Mouse (Mus musculus) hindlimb bud, embryonic 11.5 days (tissue): Measurements from ENCODE around the gene Cobll1.
A peak's percentile ranks its signal among the peaks of the same experiment; 100 is the strongest.
"Not testable (repeated sequence)": the region's sequence is repeated elsewhere in the genome, so short reads cannot be mapped to it uniquely, and the experiment has no call there.

Source experiments
- DNase-seq: peaks from one replicate; pipeline ENCODE4 v3.0.0-alpha.2; 2012; ENCODE audit warnings: low read depth, low spot score; ENCODE audit errors: extremely low spot score

Cobll1 gene

DNA sequence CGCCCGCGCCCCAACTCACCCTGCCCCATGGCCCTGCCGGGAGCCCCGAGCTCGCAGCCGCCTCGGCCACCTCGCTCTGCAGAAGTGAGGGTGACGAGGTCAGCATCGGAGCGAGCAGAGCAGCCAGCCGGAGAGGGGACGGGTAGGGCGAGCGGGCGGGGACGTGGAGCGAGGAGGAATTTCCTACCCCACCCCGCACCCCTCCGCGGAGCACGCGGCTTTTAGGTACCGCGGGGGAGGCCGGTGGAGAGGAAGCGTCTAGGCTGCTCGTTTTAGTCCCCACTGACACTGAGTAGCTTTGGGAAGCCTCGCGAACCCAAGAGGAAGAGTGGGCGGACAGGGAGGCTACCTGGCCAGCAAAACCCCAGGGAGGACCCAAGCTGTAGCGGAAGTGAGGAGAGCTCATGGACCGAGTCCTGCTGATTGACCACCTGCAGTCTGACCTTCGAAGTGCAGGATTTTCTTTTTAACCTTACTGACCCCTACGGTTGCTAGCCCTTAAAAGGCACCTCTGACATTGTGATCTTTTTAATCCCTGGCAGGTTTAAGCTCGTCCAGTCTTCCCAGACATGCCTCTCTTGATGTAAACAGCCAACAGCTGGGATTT lies at the start of gene Cobll1:
Cobll1 (minus strand) TSS at position 440 of the 607 bp plus-strand sequence.
- peak; percentile 69 for DNase-seq

DNA sequence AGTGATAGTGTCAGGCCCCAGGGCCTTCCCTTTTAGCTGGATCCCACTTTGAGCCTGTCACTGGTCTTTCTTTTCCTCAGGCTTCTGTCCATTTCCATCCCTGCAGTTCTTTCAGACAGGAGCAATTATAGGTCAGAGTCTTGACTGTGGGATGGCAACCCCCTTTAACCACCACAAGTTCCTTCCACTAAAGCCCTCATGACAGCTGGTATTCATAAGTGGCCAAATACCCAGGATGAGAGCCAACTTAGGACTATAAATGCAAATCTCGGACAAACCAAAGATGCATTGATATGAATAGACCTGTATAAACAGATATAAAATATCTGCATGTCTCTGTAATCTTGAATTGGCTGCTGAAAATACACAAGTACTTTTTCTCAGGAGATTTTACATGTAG lies 49.5 kb upstream of the Cobll1 start:
- DNase-seq = no peak

GRCm38 (mm10) chr2:65285380-65285779 lies 46.2 kb upstream of the Cobll1 start:
- no peak for DNase-seq

GRCm38 (mm10) chr2:65282979-65283378 lies 43.8 kb upstream of the Cobll1 start:
- no peak for DNase-seq

DNA sequence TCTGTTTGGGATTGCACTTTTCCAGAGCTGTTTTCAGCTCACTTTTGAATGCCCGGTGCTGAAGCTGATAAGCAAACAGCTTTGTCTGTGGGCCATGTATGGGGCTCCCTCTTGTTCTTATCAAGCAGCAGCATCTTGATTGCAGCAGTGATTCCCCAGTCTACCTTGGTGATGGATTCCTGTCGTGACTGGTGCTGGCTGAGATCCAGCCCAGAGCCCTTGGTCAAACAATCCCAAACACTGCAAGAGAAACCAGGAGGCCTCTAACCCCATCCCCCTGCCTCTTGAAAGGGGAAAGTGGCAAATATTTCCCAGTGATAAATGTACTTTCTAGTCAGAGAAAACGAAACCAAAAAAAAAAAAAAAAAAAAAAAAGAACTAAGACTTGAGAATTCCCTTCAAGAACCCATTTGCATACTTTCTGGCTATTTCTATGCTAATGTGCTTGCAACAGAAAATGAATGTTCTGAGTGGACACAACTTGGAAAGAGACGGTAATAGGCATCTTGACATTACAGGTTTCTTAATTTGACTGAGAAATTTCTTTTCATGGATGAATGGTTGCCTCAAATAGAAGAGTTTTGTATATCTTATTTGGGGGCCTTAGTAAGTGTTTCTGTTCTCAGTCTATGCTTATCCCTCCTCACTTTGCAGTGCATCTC lies 40.0 kb upstream of the Cobll1 start:
- no peak for DNase-seq

GRCm38 (mm10) chr2:65275443-65276061 lies 36.3 kb upstream of the Cobll1 start:
- no peak for DNase-seq

- DNase-seq = no peak
Measured at GRCm38 (mm10) chr2:65273910-65274309, 34.7 kb upstream of the Cobll1 start.

GRCm38 (mm10) chr2:65268731-65269130 lies 29.5 kb upstream of the Cobll1 start:
- no peak for DNase-seq

- DNase-seq = no peak
Measured at GRCm38 (mm10) chr2:65267834-65268233, 28.6 kb upstream of the Cobll1 start.

DNA sequence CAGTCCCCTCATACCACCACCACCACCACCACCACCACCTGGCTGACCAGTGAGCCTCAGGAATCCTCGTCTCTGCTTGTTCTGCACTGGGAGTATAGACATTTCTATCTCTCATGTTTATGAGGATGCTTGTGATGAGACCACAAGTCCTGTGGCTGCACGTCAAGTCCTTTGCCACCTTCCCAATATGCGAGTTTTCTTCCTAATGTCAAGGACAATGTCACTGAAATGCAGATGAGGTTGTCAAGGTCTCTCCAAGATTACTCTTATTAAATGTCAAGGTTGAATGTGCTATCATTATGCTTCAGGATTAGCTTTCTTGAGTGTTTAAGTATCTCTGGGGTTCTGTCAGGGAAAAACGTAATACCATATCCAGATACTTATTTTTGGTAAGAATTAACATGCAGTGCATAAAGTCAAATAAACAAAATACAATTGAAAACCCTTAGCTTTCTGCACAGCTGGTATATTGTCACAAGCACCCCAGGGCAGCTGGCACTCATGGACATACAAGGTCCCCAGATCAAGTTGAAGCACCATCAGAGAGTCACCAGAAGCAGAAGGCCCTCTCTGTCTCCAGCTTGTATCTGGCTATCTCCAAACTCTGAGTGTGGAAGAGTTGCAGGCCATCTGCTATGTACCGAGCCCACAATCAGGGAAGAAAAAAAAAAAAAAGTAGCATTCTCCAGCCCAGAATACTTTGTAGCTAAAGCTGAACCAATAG lies 27.5 kb upstream of the Cobll1 start:
- DNase-seq = no peak

DNA sequence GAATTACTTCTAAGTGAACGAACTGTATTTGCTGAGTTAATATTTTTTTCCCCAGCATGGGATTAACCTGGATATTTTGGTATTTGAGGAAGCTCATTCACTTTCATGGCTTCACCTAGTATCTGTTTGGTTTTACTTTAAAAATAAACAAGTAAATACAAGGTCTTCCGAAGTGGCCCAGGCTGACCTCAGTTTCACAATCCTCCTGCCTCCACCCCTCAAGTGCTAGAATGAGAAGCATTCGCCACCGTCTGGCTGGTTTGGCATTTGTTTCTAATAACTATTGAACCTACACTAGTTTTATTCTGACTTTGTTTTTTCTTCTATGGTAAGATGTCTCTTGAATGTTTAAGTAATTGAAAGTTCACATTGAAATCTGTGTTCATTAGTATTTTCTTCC lies 23.0 kb upstream of the Cobll1 start:
- DNase-seq = no peak

DNA sequence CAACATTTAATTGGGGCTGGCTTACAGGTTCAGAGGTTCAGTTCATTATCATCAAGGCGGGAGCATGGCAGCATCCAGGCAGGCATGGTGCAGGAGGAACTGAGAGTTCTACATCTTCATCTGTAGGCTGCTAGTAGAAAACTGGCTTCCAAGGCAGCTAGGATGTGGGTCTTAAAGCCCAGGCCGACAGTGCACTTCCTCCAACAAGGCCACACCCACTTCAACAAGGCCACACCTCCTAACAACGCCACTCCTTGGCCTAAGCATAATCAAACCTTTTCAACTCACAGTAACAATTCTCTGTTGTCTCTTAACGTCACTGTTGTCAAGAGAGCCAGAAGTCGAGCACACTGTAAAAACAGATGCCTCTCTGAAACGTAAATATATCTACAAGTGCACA lies 21.6 kb upstream of the Cobll1 start:
- DNase-seq = not testable (repeated sequence)

GRCm38 (mm10) chr2:65260400-65260799 lies 21.2 kb upstream of the Cobll1 start:
- no peak for DNase-seq

GRCm38 (mm10) chr2:65257446-65257845 lies 18.2 kb upstream of the Cobll1 start:
- DNase-seq = no peak

DNA sequence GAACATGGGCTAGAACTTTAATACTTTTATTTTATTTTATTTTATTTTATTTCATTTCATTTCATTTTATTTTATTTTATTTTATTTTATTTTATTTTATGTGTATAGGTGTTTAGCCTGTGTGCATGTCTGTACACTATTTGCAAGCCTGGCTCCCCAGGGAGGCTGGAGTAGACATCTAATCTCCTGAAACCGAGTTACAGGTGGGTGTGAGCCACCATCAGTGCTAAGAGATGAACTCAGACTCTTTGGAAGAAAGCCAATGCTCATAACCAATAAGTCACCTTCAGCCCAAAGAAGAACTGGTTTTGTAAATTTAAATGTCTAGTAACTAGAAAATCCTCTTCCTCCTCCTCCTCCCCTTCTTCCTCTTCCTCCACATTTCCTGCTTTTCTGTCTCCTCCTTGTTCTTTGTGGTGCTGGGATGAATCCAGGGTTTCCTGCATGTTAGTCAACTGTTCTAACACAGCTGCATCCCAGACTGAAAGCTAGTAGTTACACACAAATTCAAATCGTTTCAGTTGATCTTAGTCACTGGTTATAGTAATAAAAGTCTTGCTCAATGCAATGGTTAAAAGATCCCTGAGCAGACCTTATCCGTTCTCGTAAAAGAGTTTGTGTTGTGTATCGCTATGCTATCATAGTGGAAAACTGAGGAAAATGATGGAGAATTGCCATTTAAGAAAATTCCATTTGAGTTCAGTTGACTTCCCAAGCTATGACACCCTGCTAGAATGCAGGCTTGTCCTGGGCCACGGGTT lies 17.5 kb upstream of the Cobll1 start:
- DNase-seq = no peak

GRCm38 (mm10) chr2:65250589-65251104 lies 11.4 kb upstream of the Cobll1 start:
- no peak for DNase-seq

- DNase-seq = no peak
Measured at GRCm38 (mm10) chr2:65249575-65249974, 10.4 kb upstream of the Cobll1 start.

GRCm38 (mm10) chr2:65240173-65240745 lies 1.1 kb upstream of the Cobll1 start:
- DNase-seq = peak; percentile 61

GRCm38 (mm10) chr2:65238171-65238963 lies 836 bp downstream of the Cobll1 start:
- no peak for DNase-seq
